Mouse (Mus musculus) intestine, embryonic 15.5 days (tissue): ENCODE measurements around the gene Gcnt7. TPM values are rescaled to one million over a fixed set of nuclear protein-coding genes. Genes with fewer than 3 reads are reported as not detected.

ENCODE experiments used
- ATAC-seq: fragments of 200-750 bp; cut with Nextera tagmentation; 2 replicates; pipeline ENCODE4 v1.8.0; 2017; ENCODE audit warnings: moderate TSS enrichment, moderate library complexity
- H3K27ac ChIP-seq: fragments of 300-500 bp; sonication (generic); 2 replicates; pipeline ENCODE4 v1.5.1; 2015; ENCODE audit warnings: mild to moderate bottlenecking, inconsistent platforms
- H3K27me3 ChIP-seq: fragments of 300-500 bp; sonication (generic); replicated peaks from 2 replicates; pipeline ENCODE4 v1.6.1; 2015; ENCODE audit warnings: inconsistent platforms
- H3K36me3 ChIP-seq: fragments of 300-500 bp; sonication (generic); 2 replicates; pipeline ENCODE4 v1.6.1; 2015; ENCODE audit warnings: inconsistent platforms
- H3K4me1 ChIP-seq: fragments of 300-500 bp; sonication (generic); replicated peaks from 2 replicates; pipeline ENCODE4 v1.6.1; 2015; ENCODE audit warnings: inconsistent platforms
- H3K4me2 ChIP-seq: fragments of 300-500 bp; sonication (generic); replicated peaks from 2 replicates; pipeline ENCODE4 v1.6.1; 2015; ENCODE audit warnings: mild to moderate bottlenecking, inconsistent platforms
- H3K4me3 ChIP-seq: fragments of 300-500 bp; sonication (generic); replicated peaks from 2 replicates; pipeline ENCODE4 v1.5.1; 2015; ENCODE audit warnings: inconsistent platforms
- H3K9ac ChIP-seq: fragments of 300-500 bp; sonication (generic); 2 replicates; pipeline ENCODE4 v1.6.1; 2015; ENCODE audit warnings: inconsistent platforms
- H3K9me3 ChIP-seq: fragments of 300-500 bp; sonication (generic); 2 replicates; pipeline ENCODE4 v1.6.1; 2016; ENCODE audit warnings: inconsistent platforms
- WGBS: fragments of 180-500 bp; shearing (Covaris S2); methylation state at CpG from one replicate; pipeline ENCODE4 v1.1.7; 2015; 5-methylcytosine and 5-hydroxymethylcytosine counted together
- polyA plus RNA-seq: library from polyadenylated mRNA; unstranded; fragments of >200 nt; fragmentation: Nextera tagmentation; extraction: Ambion mirVana; gene quantifications from 2 replicates; pipeline ENCODE4 v1.2.1, GENCODE M21; 2015

Gene Gcnt7
- polyA plus RNA-seq: 0.95 and 1.1 TPM in 2 replicates

DNA sequence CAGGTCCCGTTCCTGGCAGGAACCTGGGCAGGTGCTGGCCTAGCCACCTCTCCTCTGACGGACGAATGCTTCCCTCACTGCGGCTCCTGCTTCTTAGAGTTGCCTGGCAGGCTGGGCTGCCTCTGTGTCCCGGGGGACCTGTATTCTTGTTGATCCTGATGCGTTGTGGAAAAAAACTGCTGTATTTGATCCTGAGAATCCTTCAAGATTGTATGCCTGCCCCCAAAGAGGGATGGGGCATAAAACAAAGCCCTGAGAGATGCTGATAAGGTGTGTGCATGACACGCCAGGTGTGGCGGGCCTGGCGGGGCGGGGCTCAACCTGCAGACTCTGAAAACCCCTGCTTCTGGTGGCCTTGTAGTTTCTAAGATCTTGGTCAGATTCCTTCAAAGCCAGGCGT lies at the start of gene Gcnt7:
Gene Gcnt7 (minus strand): TSS at position 101 of the 400 bp plus-strand sequence.
- ATAC-seq: no peak
- H3K27me3 ChIP-seq: no peaks in the 10 kb centered on the region
- 0 out of 2 replicates have a peak, but pooled peaks cover 1% of the 10 kb centered on the region for H3K36me3 ChIP-seq
- H3K27ac ChIP-seq: no peak within 1 kb of the TSS
- H3K9me3 ChIP-seq: no peaks in the 10 kb centered on the region
- H3K4me1 ChIP-seq: no peaks in the 10 kb centered on the region
- H3K9ac ChIP-seq: no peak within 1 kb of the TSS
- no peak within 1 kb of the TSS for H3K4me3 ChIP-seq
- 73% methylated on average over 11 of the region's 11 CpGs for WGBS
- no peak within 1 kb of the TSS for H3K4me2 ChIP-seq

- Histone ChIP-seq H3K36me3 (no peaks in the 10 kb centered on the region), H3K4me2 (no peak overlapping the region), H3K9me3 (no peaks in the 10 kb centered on the region), H3K4me1 (no peaks in the 10 kb centered on the region), H3K27me3 (no peaks in the 10 kb centered on the region), H3K27ac (no peak overlapping the region), H3K9ac (no peak overlapping the region), H3K4me3 (no peak overlapping the region)
- ATAC-seq: no peak
- WGBS: 82% methylated on average over 7 of the region's 7 CpGs
These were observed 47.7 kb upstream of the Gcnt7 start for GRCm38 (mm10) chr2:172506121-172506520.

GRCm38 (mm10) chr2:172502168-172502567 lies 43.8 kb upstream of the Gcnt7 start:
- 52% methylated on average over 14 of the region's 14 CpGs for WGBS
- no peak overlapping the region for H3K4me2 ChIP-seq
- no peak overlapping the region for H3K9ac ChIP-seq
- no peaks in the 10 kb centered on the region for H3K27me3 ChIP-seq
- H3K27ac ChIP-seq: no peak overlapping the region
- no peak for ATAC-seq
- H3K4me1 ChIP-seq: no peaks in the 10 kb centered on the region
- no peaks in the 10 kb centered on the region for H3K36me3 ChIP-seq
- no peak overlapping the region for H3K4me3 ChIP-seq
- H3K9me3 ChIP-seq: no peaks in the 10 kb centered on the region

- Histone ChIP-seq H3K4me2 (no peak overlapping the region), H3K36me3 (no peaks in the 10 kb centered on the region), H3K9me3 (no peaks in the 10 kb centered on the region), H3K27ac (no peak overlapping the region), H3K4me1 (no peaks in the 10 kb centered on the region), H3K27me3 (no peaks in the 10 kb centered on the region), H3K4me3 (no peak overlapping the region), H3K9ac (no peak overlapping the region)
- WGBS: 8% methylated on average over 4 of the region's 4 CpGs
- ATAC-seq: no peak
These were observed 42.9 kb upstream of the Gcnt7 start for GRCm38 (mm10) chr2:172501341-172501740.

GRCm38 (mm10) chr2:172500752-172501316 lies 42.4 kb upstream of the Gcnt7 start:
- Histone ChIP-seq H3K27ac (no peak overlapping the region), H3K4me3 (no peak overlapping the region), H3K9me3 (no peaks in the 10 kb centered on the region), H3K36me3 (no peaks in the 10 kb centered on the region), H3K9ac (no peak overlapping the region), H3K4me2 (no peak overlapping the region), H3K4me1 (no peaks in the 10 kb centered on the region), H3K27me3 (no peaks in the 10 kb centered on the region)
- ATAC-seq: no peak
- 22% methylated on average over 7 of the region's 7 CpGs for WGBS

- WGBS: 45% methylated on average over 3 of the region's 3 CpGs
- H3K36me3 ChIP-seq: no peaks in the 10 kb centered on the region
- no peak overlapping the region for H3K27ac ChIP-seq
- no peak overlapping the region for H3K4me3 ChIP-seq
- ATAC-seq: no peak
- no peaks in the 10 kb centered on the region for H3K9me3 ChIP-seq
- no peak overlapping the region for H3K9ac ChIP-seq
- no peaks in the 10 kb centered on the region for H3K4me1 ChIP-seq
- H3K4me2 ChIP-seq: no peak overlapping the region
- H3K27me3 ChIP-seq: no peaks in the 10 kb centered on the region
These were observed 40.4 kb upstream of the Gcnt7 start for GRCm38 (mm10) chr2:172498823-172499222.

DNA sequence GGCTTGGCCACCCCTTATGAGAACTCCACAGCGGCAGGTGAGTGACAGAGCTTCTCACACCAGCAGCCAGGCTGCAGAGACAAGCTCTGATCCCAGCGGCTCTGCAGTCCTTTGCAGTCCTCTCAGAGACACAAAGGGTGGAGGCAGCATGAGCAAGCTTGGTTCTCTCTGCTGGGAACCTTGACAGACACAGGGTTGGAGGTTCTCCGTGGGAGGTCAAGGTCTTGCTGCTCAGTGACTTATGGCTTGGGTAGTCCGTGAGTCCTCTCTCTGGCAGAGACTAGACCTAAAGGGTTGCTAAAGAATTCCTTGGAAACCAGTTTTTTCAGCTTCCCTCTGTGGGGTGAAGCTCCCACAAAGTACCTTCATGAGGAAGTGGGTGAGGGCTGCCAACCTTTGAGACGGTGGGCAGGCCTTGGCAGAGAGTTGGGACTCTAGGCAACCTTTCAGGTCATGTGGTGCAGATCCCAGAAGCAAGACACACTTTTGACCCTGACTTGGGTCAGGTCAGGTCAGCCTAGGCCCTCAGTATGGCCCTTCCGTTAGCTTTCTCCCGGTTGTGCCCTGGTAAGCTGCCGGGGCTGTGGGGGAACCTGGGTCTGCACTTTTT lies 38.4 kb upstream of the Gcnt7 start:
- Histone ChIP-seq H3K27ac (no peak overlapping the region), H3K4me3 (no peak overlapping the region), H3K9me3 (no peaks in the 10 kb centered on the region), H3K36me3 (no peaks in the 10 kb centered on the region), H3K27me3 (no peaks in the 10 kb centered on the region), H3K9ac (no peak overlapping the region), H3K4me1 (no peaks in the 10 kb centered on the region), H3K4me2 (no peak overlapping the region)
- ATAC-seq: no peak
- 59% methylated on average over 8 of the region's 8 CpGs for WGBS

- H3K4me2 ChIP-seq: no peak overlapping the region; the same call in 1 of the 2 replicates
- no peak overlapping the region for H3K4me3 ChIP-seq
- H3K9me3 ChIP-seq: no peaks in the 10 kb centered on the region
- H3K27me3 ChIP-seq: no peaks in the 10 kb centered on the region
- peaks cover 4% of the 10 kb centered on the region; the same call in 1 of the 2 replicates for H3K4me1 ChIP-seq
- no peak overlapping the region for H3K27ac ChIP-seq
- ATAC-seq: peak; percentile 86
- WGBS: 24% methylated on average over 12 of the region's 12 CpGs
- H3K9ac ChIP-seq: no peak overlapping the region
- no peaks in the 10 kb centered on the region for H3K36me3 ChIP-seq
These were observed 26.4 kb upstream of the Gcnt7 start for GRCm38 (mm10) chr2:172484696-172485370.

DNA sequence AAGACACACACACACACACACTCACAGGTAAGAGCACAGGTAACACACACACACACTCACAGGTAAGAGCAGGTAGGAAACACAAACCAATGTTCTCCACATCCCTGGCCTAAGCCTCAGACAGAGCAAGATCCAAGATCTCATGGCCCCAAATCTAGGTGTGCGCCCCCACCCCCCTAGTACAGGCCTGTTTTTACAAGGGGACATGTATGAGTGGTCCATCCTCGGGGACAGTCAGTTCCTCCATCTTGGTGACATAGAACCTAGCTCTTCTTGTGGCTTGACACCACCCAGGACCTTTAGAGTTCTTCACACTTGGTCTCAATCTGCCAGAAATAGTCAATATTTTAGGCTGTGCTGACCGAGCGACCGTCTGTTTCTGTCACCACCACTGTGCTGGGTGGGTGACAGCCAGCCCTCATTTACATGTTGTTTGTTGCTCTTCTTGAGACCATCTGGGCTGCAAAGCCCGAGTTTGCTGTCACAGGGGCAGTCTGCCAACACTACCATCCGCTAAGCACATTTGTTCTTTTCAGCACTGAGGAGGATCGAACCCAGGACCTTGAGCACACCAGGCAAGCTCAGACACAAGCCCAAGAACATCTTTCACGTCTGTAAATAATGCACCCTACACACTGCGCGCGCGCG lies 25.5 kb upstream of the Gcnt7 start:
- Histone ChIP-seq H3K4me3 (no peak overlapping the region), H3K4me2 (no peak overlapping the region), H3K9ac (no peak overlapping the region), H3K27me3 (no peaks in the 10 kb centered on the region), H3K4me1 (peaks cover 4% of the 10 kb centered on the region; the same call in 1 of the 2 replicates), H3K27ac (no peak overlapping the region), H3K9me3 (no peaks in the 10 kb centered on the region), H3K36me3 (no peaks in the 10 kb centered on the region)
- no peak for ATAC-seq
- 85% methylated on average over 14 of the region's 14 CpGs for WGBS

DNA sequence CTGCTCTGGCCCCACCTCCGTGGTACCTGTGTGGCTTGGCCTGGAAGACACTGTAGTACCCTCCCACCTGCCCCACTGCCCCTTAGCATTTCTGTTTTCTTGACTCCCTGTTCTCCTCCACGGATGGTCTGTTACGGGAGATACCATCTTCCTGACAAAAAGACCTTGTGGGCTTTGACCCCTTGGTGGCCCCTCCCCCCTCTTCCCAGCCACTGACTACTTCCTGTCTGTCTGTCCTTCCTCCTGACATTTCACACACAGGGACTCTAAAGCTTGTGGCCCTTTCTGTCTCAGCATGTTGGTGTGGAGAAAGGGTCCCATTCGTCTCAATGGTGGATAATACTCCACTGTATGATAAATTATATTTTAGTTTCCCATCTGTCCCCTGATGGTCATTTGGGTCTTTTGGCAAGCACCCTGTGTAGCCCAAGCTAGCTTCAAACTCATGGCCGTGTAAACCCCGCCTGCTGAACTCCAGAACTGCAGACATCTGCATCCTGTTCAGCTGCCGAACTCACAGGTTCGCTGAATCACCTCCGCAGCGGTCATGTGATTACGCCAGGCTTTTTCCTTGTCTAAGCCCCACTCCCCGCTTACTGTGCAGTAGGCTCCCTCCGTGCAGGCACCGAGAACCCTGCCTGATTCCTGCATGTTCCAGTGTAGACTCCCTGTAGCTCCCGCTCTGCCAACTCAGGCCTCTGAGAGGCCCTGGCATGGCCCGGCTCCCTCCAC lies 23.4 kb upstream of the Gcnt7 start:
- Histone ChIP-seq H3K9ac (no peak overlapping the region), H3K4me2 (no peak overlapping the region), H3K36me3 (no peaks in the 10 kb centered on the region), H3K27me3 (0 out of 2 replicates have a peak, but pooled peaks cover under 1% of the 10 kb centered on the region), H3K27ac (no peak overlapping the region), H3K4me3 (no peak overlapping the region), H3K4me1 (peaks cover 4% of the 10 kb centered on the region; the same call in 1 of the 2 replicates), H3K9me3 (no peaks in the 10 kb centered on the region)
- ATAC-seq: no peak
- WGBS: 78% methylated on average over 16 of the region's 16 CpGs

DNA sequence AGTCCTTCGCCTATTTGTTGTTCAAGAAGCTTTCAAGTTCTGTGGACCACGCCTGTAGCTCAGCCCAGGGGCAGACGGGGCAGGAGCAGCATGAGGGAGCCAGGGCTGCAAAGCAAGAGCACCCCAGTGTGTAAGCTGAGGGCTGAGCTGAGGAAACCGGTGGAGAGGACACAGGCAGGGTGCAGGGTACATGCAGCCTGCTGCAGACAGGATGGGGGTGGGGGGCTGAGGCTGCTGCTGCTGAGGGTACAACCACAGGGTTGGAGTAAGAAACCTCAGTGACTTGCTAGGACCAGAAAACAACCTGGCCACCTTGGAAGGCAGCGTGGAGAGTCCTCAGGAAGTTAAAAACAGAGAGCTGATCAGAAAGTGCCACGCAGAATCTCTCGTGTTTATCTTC lies 21.9 kb upstream of the Gcnt7 start:
- 58% methylated on average over 7 of the region's 7 CpGs for WGBS
- no peaks in the 10 kb centered on the region for H3K9me3 ChIP-seq

DNA sequence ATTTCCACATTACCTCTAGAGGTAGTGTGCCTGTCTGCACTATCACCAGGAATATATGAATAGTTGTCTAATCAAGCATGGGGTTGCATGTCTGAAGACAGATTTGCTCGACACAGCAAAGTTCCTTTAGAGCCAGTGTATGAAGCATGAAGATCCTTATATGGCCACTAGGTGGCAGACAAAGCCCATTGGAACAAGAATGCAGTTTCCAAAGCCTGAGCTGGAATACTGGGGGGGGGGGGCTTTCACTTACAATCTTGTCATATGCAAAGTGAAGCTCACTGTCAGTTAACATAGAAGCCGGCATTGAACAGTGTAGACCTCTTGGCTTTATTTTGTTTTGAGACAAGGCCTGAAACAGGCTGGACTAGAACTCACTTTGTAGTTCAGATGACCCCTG lies 19.5 kb upstream of the Gcnt7 start:
- Histone ChIP-seq H3K27me3 (0 out of 2 replicates have a peak, but pooled peaks cover 3% of the 10 kb centered on the region), H3K27ac (no peak overlapping the region), H3K36me3 (no peaks in the 10 kb centered on the region), H3K4me1 (0 out of 2 replicates have a peak, but pooled peaks cover 4% of the 10 kb centered on the region), H3K4me3 (no peak overlapping the region), H3K9ac (no peak overlapping the region), H3K9me3 (no peaks in the 10 kb centered on the region), H3K4me2 (no peak overlapping the region)
- WGBS: 6% methylated on average over 2 of the region's 2 CpGs
- ATAC-seq: peak; percentile 12; the same call in 1 of the 2 replicates

More for the DNA sequence above, 21.9 kb upstream of the Gcnt7 start:
- Histone ChIP-seq H3K4me1 (peaks cover 4% of the 10 kb centered on the region; the same call in 1 of the 2 replicates), H3K4me2 (no peak overlapping the region), H3K27ac (no peak overlapping the region), H3K9ac (no peak overlapping the region), H3K36me3 (no peaks in the 10 kb centered on the region), H3K27me3 (0 out of 2 replicates have a peak, but pooled peaks cover 3% of the 10 kb centered on the region), H3K4me3 (no peak overlapping the region)
- no peak for ATAC-seq
